Mouse (Mus musculus) cerebellum, adult 8-10 months (tissue): ENCODE data around the gene Vmn1r227.

Experiments
- DNase-seq: peaks from one replicate; pipeline ENCODE4 v3.0.0; 2022

The Vmn1r227 gene

DNA sequence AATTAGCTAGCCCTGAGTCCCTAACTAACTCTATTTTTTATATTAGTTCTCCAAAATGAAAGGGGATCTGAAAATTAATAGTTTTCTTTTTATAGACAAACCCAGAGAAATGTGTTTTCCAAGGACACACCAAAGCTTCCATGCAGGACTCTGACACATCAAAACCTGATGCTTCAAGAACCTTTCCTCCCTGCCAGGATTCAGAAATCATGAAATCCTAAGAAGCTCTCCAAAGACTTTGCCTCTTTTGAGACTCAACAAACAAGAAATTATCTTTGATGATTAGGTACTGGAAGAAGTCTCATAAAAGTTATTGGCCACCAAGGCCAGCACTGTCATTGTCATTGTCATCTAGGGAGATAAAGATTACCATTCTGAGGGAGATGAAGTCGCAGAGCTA is at the start of gene Vmn1r227:
TSS of gene Vmn1r227 (plus strand) at position 301 of the 400 bp plus-strand sequence.
- DNase-seq = no peak

DNA sequence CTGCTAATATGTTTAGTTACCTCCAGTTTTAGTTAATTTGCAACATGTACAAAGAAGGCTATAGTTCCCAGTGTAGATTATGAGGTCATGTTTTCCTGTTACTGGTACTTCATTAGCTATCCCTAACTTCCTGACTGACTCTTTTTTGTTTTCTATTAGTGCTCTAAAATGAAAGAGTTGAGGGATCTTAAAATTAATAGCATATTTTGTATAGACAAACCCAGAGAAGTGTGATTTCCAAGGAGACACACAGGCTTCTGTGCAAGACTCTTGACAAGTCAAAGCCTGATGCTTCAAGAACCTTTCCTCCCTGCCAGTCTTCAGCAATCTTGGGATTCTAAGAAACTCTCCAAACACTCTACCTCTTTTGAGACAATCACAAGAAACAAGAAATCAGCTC is 47.1 kb upstream of the Vmn1r227 start, which contains the start of gene Vmn1r226:
TSS of gene Vmn1r226 (plus strand) at position 301 of the 400 bp plus-strand sequence.
- no peak for DNase-seq

DNA sequence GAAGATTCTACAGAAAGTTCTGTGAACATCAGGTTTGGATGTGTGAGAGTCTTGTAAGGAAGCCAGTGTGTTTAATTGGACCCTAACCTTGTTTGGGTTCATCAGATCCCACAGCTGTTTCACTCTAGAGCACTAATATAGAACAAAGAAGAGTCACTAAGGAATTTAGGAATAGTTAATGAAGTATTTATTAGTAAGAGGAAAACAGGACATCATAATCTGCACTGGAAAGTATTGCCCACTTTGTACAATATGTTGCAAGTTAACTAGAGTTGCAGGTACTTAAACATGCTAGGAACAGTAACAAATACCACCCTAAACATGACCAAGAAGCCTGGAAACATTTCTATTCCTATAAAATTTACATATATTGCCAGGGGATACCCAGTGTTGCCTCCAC is 56.4 kb downstream of the Vmn1r227 start, which contains the start of gene Vmn1r228:
TSS of gene Vmn1r228 (minus strand) at position 101 of the 400 bp plus-strand sequence.
- DNase-seq = no peak
